Mouse (Mus musculus) adrenal gland, postnatal 4 days (tissue): Measurements from ENCODE around the gene Rps6ka3. TPM values are rescaled to one million over a fixed set of nuclear protein-coding genes. Genes with fewer than 3 reads are reported as not detected.

ENCODE experiments used
- DNase-seq, 2 experiments: peaks; one replicate each; pipeline ENCODE4 v3.0.0; 2021 to 2022; ENCODE audit warnings: low spot score in 2 of 2, mixed read lengths in 2 of 2
- long read RNA-seq, 2 experiments: library from polyadenylated mRNA; stranded (forward); transcript quantifications; one replicate each; pipeline ENCODE4 v2.0.0; 2021
- total RNA-seq, 2 experiments: library from RNA; stranded (reverse); gene quantifications; 2 replicates each; pipeline ENCODE4 v1.2.3; 2021

Gene Rps6ka3
- total RNA-seq: 10 to 100 TPM; 58.0 to 59.7 TPM
- long read RNA-seq, experiment 1, partial matches to known transcripts: 0 of 2 reads
- long read RNA-seq, experiment 1, other reads (novel, unspliced or antisense): 2 of 2 reads
- long read RNA-seq, experiment 2, full-length matches to known transcripts: 2 of 10 reads
- long read RNA-seq, experiment 2, partial matches to known transcripts: 2 of 10 reads
- long read RNA-seq, experiment 2, other reads (novel, unspliced or antisense): 6 of 10 reads

GRCm38 (mm10) chrX:159210007-159210406 is at the start of gene Rps6ka3:
Rps6ka3 (plus strand) TSS chrX:159210307.
- no peak for DNase-seq

DNA sequence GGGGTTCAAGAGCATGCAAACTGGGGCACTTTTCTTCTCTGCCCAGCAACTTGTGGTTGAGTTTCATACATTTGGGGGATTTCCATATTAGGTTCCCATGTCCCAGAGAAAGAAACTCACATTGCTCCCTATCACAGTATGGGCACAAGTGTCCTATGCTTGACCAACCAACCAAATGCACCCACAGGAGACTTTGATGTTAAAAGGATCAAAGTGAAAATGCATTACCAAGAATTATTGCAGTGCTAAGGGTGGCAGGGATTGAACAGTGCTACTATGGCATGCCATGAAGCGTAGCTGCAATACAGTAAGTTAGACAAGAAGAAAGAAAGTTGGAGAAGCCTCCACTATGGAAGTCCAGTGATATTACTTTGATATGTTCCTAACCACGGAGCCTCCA is 40.9 kb upstream of the Rps6ka3 start:
- DNase-seq: no peak

- no peak for DNase-seq
Observed at GRCm38 (mm10) chrX:159171579-159171978, 38.5 kb upstream of the Rps6ka3 start.

DNA sequence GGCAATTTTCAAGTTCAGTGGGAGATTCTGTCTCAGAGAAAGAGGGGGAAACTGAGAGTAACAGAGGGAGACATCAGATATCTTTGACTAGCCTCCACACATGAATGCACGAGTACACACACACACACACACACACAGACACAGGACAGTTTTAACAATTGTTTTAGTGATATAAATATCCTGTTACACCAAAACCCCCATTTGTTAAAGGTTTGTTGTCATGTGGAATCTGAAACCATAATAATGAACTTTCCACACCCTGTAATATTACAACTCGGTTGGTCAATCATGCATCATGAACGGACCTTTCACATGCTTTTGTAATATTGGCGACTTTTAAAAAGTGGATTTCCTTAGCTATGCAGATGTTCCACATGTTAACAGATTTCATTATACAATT is 18.5 kb upstream of the Rps6ka3 start:
- DNase-seq: no peak

DNA sequence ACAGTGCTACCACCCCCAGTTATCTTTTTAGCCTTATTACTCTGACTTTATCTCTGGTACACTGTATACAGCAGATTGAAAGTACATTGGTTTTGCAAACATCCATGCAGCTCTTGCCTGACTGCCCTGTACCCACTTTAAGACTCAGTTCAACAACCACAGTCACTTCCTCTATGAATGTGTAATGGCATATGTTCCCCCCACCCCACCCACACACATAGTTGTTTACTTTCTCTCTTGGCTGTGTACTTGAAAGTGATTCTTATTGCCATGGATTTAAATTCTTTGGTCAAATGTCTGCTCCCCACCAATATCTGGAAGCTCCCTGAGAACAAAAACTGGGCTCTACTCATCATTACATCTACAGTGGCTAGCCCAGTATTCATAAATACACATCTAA is 10.6 kb upstream of the Rps6ka3 start:
- DNase-seq: no peak

DNA sequence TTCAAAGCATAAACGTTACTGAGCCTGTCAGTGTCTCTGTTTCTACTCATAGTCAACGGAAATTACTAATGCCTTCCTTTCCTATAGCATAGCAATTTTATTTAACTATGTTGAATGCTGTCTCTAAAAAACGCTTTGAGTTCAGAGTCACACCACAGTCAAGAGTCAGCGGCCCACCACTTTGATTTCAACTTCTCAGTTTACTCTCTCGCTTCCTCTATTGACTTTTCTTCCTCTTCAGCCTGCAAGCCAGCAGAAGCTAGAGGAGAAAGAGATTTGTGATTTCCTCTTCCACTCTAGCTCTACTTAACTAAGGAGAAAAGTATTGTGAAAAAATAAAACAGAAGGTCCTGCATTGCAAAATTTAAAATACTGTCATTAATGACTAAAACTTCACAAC is 10.0 kb upstream of the Rps6ka3 start:
- no peak for DNase-seq

DNA sequence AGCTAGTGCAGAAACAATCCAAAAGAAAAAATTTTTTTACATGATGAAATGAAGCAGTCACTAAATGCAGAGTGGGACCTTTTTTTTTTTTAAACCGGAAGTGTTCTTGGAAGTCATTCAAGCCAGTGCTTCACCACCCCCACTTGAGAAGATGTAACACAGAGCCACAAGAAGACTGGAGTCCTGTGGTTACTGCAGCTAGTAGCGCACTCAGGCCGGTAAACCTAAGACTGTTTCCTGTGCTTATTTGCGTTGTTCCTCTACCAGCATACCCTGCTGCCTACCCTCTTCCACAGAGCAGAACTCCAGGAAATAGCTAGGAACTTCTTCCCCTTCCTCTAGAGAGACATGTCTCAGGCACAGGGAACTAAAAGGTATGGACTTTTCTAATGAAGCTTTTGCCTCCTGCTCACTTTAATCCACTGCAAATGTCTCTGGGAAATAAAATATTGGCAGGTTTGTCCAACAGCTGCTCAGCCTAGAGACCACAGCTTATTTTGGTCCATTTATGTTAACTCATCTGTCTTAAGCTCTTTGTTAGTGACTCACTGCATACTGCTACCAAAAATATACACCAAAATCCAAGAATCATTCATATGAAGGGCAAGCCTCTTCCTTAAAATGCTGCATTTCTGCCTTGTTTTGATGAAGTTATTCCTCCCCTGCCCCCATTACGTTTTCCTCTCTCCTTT is 931 bp downstream of the Rps6ka3 start:
- no peak for DNase-seq

GRCm38 (mm10) chrX:159215253-159215652 is 5.1 kb downstream of the Rps6ka3 start:
- no peak for DNase-seq

- DNase-seq: no peak
Observed at GRCm38 (mm10) chrX:159222474-159222873, 12.4 kb downstream of the Rps6ka3 start.

DNA sequence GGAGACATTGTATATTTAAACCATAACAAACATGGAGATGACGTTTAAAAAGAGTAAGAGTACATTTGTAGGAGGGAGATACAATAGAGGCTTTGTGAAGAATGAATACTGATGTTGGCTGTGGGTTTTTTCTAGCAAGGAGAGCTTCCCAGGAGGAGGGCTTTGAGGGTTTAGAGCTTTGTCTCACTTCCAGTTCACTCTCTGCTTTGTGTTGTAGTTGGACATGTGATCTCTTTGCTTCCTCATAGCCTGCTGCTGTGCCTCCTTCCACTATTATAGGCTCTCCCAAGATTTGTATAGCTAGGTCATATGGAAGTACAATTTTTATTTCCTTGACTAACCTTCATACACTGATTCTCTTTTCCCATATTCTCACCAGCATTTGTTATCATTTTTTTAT is 27.2 kb downstream of the Rps6ka3 start:
- no peak for DNase-seq

- peak in 1 of 2 experiments; percentile 3 for DNase-seq
Observed at GRCm38 (mm10) chrX:159254001-159254884, 44.1 kb downstream of the Rps6ka3 start.

- peak; percentile 57 to 68 for DNase-seq
Observed at GRCm38 (mm10) chrX:159255123-159255978, 45.2 kb downstream of the Rps6ka3 start.

GRCm38 (mm10) chrX:159256040-159256852 is 46.1 kb downstream of the Rps6ka3 start:
- DNase-seq: no peak

DNA sequence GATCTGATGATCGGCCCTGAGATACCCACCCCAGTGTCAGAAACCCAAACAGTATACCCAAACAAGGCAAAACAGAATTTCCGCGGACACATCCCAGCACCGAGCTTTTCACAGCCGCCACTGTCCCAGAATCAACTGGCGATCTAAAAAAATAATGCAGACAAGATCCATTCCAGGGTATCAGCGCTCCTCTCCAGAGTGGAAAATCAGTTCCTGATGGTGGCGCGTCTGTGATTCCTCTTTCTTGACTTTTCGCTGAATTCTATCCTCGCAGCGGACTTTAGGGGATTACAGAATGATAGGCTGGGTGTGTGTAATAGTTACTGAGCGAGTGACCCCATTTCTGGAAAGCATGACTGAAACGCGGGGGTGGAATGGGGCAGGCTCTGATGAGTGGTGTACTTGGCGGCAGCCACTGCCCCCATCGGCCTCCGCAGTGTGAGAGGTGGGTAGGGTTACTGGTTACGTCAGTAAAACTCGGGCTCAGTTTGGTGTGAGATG is 46.9 kb downstream of the Rps6ka3 start:
- peak in 1 of 2 experiments; percentile 6 for DNase-seq

DNA sequence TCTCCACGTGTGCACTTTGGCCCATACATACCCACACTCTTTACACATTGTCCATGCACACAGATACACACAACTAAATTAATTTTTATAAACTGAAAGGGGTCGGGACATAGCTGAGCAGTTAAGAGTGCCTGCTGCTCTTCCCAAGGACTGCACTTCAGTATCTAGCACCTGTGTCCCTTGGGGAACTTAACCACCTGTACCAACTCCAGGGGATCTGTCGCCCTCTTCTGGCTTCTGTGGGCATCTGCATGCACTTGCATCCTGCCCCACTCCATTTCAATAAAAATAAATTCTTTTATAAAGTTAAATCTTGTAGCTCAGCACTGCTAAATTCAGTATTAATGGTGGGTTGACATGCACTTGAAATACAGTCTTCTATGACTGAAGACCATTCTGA is 54.6 kb downstream of the Rps6ka3 start:
- no peak for DNase-seq

- DNase-seq: no peak
Observed at GRCm38 (mm10) chrX:159269072-159269471, 59.0 kb downstream of the Rps6ka3 start.

GRCm38 (mm10) chrX:159286765-159287164 is 76.7 kb downstream of the Rps6ka3 start:
- DNase-seq: no peak

DNA sequence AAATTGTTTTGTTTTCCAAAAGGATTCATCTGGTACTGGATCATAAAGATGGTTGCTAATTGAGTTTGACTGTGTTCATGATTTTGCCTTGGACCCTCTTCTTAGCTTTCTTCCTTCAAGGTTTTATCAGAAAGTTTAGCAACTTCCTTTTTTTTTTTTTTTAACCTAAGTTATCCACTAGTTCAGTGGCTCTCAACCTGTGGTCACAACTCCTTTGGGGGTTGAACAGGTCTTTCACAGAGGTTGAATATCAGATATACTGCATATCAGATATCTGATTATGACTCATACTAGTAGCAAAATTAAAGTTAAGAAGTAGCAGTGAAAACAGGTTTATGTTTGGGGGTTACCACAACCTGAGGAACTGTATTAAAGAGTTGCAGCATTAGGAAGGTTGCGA is 85.8 kb downstream of the Rps6ka3 start:
- DNase-seq: no peak

GRCm38 (mm10) chrX:159302349-159303311 is 92.5 kb downstream of the Rps6ka3 start:
- no peak for DNase-seq
